Mouse (Mus musculus) kidney, embryonic 14.5 days (tissue): ENCODE data around the gene Dpp9. TPM values are rescaled to one million over a fixed set of nuclear protein-coding genes. Genes with fewer than 3 reads are reported as not detected.

Source experiments
- ATAC-seq: fragments of 200-750 bp; cut with Nextera tagmentation; 2 replicates; pipeline ENCODE4 v1.8.0; 2017; ENCODE audit warnings: moderate number of reproducible peaks, mild to moderate bottlenecking, moderate TSS enrichment, moderate library complexity; ENCODE audit not compliant: low FRiP score, low TSS enrichment
- H3K27ac ChIP-seq: fragments of 300-500 bp; sonication (generic); 2 replicates; pipeline ENCODE4 v1.5.1; 2014; ENCODE audit warnings: low read depth, mild to moderate bottlenecking, low read length, moderate library complexity, mixed read lengths
- H3K27me3 ChIP-seq: fragments of 300-500 bp; sonication (generic); 2 replicates; pipeline ENCODE4 v1.6.1; 2014; ENCODE audit warnings: mild to moderate bottlenecking, low read length; ENCODE audit not compliant: control insufficient read depth, insufficient read depth
- H3K36me3 ChIP-seq: fragments of 300-500 bp; sonication (generic); 2 replicates; pipeline ENCODE4 v1.6.1; 2014; ENCODE audit warnings: low read length, mixed read lengths; ENCODE audit not compliant: control insufficient read depth, insufficient read depth
- H3K4me1 ChIP-seq: fragments of 300-500 bp; sonication (generic); 2 replicates; pipeline ENCODE4 v1.6.1; 2014; ENCODE audit warnings: low read length, mixed read lengths; ENCODE audit not compliant: control insufficient read depth, insufficient read depth
- H3K4me2 ChIP-seq: fragments of 300-500 bp; sonication (generic); replicated peaks from 2 replicates; pipeline ENCODE4 v1.6.1; 2014; ENCODE audit warnings: low read depth, mild to moderate bottlenecking, low read length
- H3K4me3 ChIP-seq: fragments of 300-500 bp; sonication (generic); 2 replicates; pipeline ENCODE4 v1.5.1; 2014; ENCODE audit warnings: mild to moderate bottlenecking, low read length
- H3K9ac ChIP-seq: fragments of 300-500 bp; sonication (generic); 2 replicates; pipeline ENCODE4 v1.6.1; 2014; ENCODE audit warnings: low read depth, mild to moderate bottlenecking, low read length, moderate library complexity
- H3K9me3 ChIP-seq: fragments of 300-500 bp; sonication (generic); 2 replicates; pipeline ENCODE4 v1.6.1; 2016; ENCODE audit warnings: low read length; ENCODE audit not compliant: control insufficient read depth
- WGBS: fragments of 180-500 bp; shearing (Covaris S2); extraction: QIAGEN DNeasy Blood & Tissue Kit; methylation state at CpG from one replicate; pipeline ENCODE4 v1.1.7; 2014; 5-methylcytosine and 5-hydroxymethylcytosine counted together
- polyA plus RNA-seq: library from polyadenylated mRNA; unstranded; fragments of >200 nt; fragmentation: Nextera tagmentation; extraction: Ambion mirVana; gene quantifications from 2 replicates; pipeline ENCODE4 v1.2.1, GENCODE M21; 2014

The Dpp9 gene
- polyA plus RNA-seq, 1 experiment from 2014 or later = 40.3 TPM

DNA sequence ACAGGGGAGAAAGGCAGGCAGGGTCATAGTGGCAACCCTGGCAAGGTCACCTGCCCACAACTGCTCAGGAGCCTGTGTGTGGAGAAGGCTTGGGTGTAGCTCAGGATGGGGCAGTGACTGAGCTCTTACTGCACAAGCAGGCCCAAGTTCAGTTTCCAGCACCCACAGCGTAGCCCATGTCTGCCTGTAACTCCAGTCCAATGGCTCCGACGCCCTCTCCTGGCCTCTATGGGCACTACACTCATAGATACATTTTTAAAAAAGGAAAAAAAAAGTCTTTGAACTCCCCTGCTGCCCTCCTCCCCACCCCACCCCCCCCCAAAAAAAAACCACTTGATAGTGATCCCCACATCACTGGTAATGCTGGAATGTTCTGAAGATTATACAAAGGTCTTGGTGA lies 17.1 kb downstream of the Dpp9 start:
- H3K4me1 ChIP-seq = no peaks in the 10 kb centered on the region
- H3K27me3 ChIP-seq = no peaks in the 10 kb centered on the region
- no peaks in the 10 kb centered on the region for H3K9me3 ChIP-seq
- no peak for ATAC-seq
- no peak overlapping the region for H3K4me2 ChIP-seq
- 72% methylated on average over 3 of the region's 3 CpGs for WGBS
- peaks cover 91% of the 10 kb centered on the region for H3K36me3 ChIP-seq
- no peak overlapping the region for H3K27ac ChIP-seq
- no peak overlapping the region for H3K4me3 ChIP-seq
- H3K9ac ChIP-seq = no peak overlapping the region

- Histone ChIP-seq H3K4me1 (no peaks in the 10 kb centered on the region), H3K9me3 (no peaks in the 10 kb centered on the region), H3K36me3 (peaks cover 91% of the 10 kb centered on the region), H3K4me3 (no peak overlapping the region), H3K27me3 (no peaks in the 10 kb centered on the region), H3K9ac (no peak overlapping the region), H3K27ac (no peak overlapping the region), H3K4me2 (no peak overlapping the region)
- WGBS = 82% methylated on average over 9 of the region's 9 CpGs
- ATAC-seq = no peak
Measured at GRCm38 (mm10) chr17:56200586-56200985, 18.1 kb downstream of the Dpp9 start.

- no peak overlapping the region for H3K4me3 ChIP-seq
- H3K27ac ChIP-seq = no peak overlapping the region
- no peaks in the 10 kb centered on the region for H3K27me3 ChIP-seq
- no peaks in the 10 kb centered on the region for H3K4me1 ChIP-seq
- WGBS = 69% methylated on average over 2 of the region's 2 CpGs
- no peak overlapping the region for H3K9ac ChIP-seq
- peaks cover 87% of the 10 kb centered on the region for H3K36me3 ChIP-seq
- no peak overlapping the region for H3K4me2 ChIP-seq
- no peaks in the 10 kb centered on the region for H3K9me3 ChIP-seq
- no peak for ATAC-seq
Measured at GRCm38 (mm10) chr17:56196860-56197259, 21.8 kb downstream of the Dpp9 start.

DNA sequence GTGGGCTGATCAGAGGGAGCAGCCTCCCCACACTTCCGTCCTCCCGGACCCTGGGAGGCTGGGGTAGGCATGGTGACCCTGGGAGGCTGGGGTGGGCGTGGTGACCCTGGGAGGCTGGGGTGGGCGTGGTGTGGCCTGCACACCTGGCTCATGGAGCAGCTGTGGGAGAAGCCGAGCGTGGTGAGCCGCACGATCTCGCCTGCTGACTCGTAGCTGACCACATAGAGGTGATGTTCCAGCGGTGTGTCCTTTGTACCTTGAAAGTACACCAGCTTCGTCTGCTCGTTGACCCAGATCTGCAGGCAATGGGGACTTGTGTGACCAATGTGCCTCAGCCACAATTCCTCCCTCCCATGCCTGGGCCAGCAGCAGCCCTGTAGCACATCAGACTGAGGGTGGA lies 23.9 kb downstream of the Dpp9 start:
- Histone ChIP-seq H3K4me1 (no peaks in the 10 kb centered on the region), H3K36me3 (peaks cover 92% of the 10 kb centered on the region), H3K9ac (no peak overlapping the region), H3K4me3 (no peak overlapping the region), H3K9me3 (no peaks in the 10 kb centered on the region), H3K27ac (no peak overlapping the region), H3K4me2 (no peak overlapping the region), H3K27me3 (no peaks in the 10 kb centered on the region)
- 81% methylated on average over 13 of the region's 13 CpGs for WGBS
- no peak for ATAC-seq

DNA sequence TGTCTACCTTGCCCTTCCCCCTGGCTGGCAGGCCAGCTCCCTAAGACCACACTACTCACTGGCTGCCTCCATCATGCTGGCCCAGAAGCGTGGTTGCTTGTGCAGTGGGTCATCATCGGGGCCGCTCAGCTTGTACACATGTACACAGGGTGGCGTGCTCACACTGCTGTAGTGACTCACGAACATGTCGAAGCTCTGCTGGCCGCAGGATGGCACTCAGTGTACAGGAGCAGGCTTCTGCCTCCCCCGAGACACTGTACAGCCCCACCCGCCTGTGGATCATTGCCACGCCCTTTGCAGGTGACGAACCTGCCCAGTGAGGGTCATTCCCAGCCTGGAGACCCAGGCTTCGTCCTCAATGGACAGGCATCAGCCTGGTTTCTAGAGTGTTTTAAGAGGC lies 24.3 kb downstream of the Dpp9 start:
- Histone ChIP-seq H3K27me3 (no peaks in the 10 kb centered on the region), H3K9ac (no peak overlapping the region), H3K4me1 (no peaks in the 10 kb centered on the region), H3K9me3 (no peaks in the 10 kb centered on the region), H3K4me2 (no peak overlapping the region), H3K4me3 (no peak overlapping the region), H3K36me3 (peaks cover 95% of the 10 kb centered on the region), H3K27ac (no peak overlapping the region)
- 94% methylated on average over 12 of the region's 12 CpGs for WGBS
- no peak for ATAC-seq

- WGBS = 95% methylated on average over 6 of the region's 6 CpGs
- no peak overlapping the region for H3K4me2 ChIP-seq
- H3K27ac ChIP-seq = no peak overlapping the region
- peaks cover 93% of the 10 kb centered on the region for H3K36me3 ChIP-seq
- no peaks in the 10 kb centered on the region for H3K27me3 ChIP-seq
- H3K9me3 ChIP-seq = no peaks in the 10 kb centered on the region
- H3K4me1 ChIP-seq = no peaks in the 10 kb centered on the region
- H3K4me3 ChIP-seq = no peak overlapping the region
- H3K9ac ChIP-seq = no peak overlapping the region
- ATAC-seq = no peak
Measured at GRCm38 (mm10) chr17:56191266-56191665, 27.4 kb downstream of the Dpp9 start.

DNA sequence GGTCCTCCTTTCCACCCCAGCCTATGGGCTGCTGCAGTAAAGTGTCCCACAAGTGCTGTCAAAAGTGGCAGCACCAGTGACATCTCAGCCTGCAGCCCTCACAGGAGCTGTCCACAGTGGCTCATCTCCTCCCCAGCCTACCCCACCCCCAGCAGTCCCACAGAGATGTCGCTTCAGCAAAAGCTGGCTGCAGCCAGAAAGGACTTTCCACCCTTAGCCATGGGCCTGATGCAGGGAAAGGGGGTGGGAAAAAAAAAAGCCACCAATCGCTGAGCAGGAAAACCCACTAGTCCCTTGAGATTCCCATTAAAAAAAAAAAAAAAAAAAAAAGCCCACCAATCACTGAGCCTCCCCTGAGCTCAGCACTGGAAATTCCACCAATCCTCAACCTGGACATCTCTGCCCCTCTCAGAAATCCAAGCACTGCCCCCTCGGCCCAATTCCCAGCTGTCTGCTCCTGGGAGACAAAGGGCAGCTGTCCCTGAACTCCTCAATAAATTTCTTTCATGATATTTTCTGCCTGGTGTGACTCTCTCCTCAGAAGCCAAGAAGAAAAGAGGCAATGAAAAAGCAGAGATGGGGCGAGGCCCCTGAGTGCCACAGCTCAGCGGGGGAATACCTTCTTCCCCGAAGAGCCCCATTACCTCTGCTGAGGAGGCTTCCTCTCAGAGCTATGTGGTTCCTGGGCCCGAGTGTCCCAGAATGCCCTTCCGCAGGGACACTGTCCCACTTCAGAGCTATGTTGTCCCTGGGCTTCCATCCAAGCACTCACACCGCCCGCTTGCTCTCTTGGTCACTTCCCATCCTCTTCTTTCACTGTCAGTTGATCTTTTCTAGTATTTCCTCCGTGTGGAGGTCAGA lies 33.2 kb downstream of the Dpp9 start:
- Histone ChIP-seq H3K36me3 (peaks cover 53% of the 10 kb centered on the region), H3K4me2 (no peak overlapping the region; the same call in 1 of the 2 replicates), H3K4me1 (peaks cover 13% of the 10 kb centered on the region), H3K9ac (peak overlapping the region; percentile 9; the same call in 1 of the 2 replicates), H3K27ac (peak overlapping the region; percentile 67), H3K27me3 (no peaks in the 10 kb centered on the region), H3K4me3 (no peak overlapping the region), H3K9me3 (no peaks in the 10 kb centered on the region)
- peak; percentile 75 for ATAC-seq
- WGBS = 25% methylated on average over 11 of the region's 11 CpGs

- H3K9ac ChIP-seq = peak within 1 kb of the TSS; percentile 64
- H3K27me3 ChIP-seq = no peaks in the 10 kb centered on the region
- WGBS = 0% methylated on average over 47 of the region's 47 CpGs
- H3K4me2 ChIP-seq = peak within 1 kb of the TSS; percentile 67
- H3K36me3 ChIP-seq = peaks cover 49% of the 10 kb centered on the region; the same call in 1 of the 2 replicates
- H3K9me3 ChIP-seq = no peaks in the 10 kb centered on the region
- H3K27ac ChIP-seq = peak within 1 kb of the TSS; percentile 1; the same call in 1 of the 2 replicates
- H3K4me1 ChIP-seq = peaks cover 13% of the 10 kb centered on the region
- H3K4me3 ChIP-seq = peak within 1 kb of the TSS; percentile 69
- peak; percentile 90 for ATAC-seq
Measured at GRCm38 (mm10) chr17:56183658-56184103, 35.0 kb downstream of the Dpp9 start, which contains the start of gene Mydgf. Mydgf (minus strand) TSS chr17:56183920.

DNA sequence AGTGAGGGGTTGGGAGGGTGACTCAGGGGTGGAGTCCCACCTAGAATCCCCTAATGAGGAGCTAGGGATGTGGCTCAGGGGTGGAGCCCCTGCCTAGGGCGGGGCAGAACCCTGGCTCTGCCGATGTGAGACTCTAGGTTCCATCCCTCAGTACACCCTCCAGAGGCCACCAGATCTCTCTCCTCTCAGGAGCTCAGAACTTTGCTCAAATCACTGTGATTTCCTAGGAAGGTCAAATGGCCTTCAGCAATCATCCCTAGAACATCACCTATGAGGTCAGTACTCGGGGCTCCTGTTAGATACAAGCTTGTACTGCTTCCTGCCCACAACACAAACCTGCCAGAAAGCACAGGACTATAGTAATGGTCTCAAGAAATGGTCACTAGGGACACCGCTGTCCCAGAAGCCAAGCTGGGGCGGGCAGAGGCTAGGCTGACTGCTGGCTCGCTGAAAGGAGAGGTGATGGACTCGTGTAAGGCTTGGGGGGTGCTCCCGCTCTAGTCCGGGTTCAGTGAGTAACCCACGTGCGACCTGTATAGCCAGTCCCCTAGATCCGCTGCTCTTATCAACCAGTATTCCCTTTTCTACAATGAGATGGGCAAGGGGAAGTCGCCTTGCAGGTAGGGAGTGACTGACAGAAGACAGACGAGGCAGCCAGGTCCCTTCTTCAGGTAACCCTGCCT lies 35.6 kb downstream of the Dpp9 start:
- Histone ChIP-seq H3K27ac (peak overlapping the region; percentile 1; the same call in 1 of the 2 replicates), H3K4me1 (peaks cover 13% of the 10 kb centered on the region), H3K9me3 (no peaks in the 10 kb centered on the region), H3K36me3 (peaks cover 46% of the 10 kb centered on the region), H3K27me3 (no peaks in the 10 kb centered on the region), H3K4me2 (peak overlapping the region; percentile 67), H3K9ac (peak overlapping the region; percentile 64), H3K4me3 (peak overlapping the region; percentile 69)
- ATAC-seq = peak; percentile 30
- WGBS = under 1% methylated on average over 14 of the region's 14 CpGs
